Mouse (Mus musculus) lung, embryonic 16.5 days (tissue): Measurements from ENCODE around the gene Shmt2. TPM values are rescaled to one million over a fixed set of nuclear protein-coding genes. Genes with fewer than 3 reads are reported as not detected.

ENCODE experiments used
- ATAC-seq: fragments of 200-750 bp; cut with Nextera tagmentation; 2 replicates; pipeline ENCODE4 v1.8.0; 2017; ENCODE audit warnings: low read depth, mild to moderate bottlenecking, moderate library complexity
- H3K27ac ChIP-seq: fragments of 300-500 bp; sonication (generic); 2 replicates; pipeline ENCODE4 v1.5.1; 2014; ENCODE audit warnings: mild to moderate bottlenecking, control low read depth, low read length
- H3K27me3 ChIP-seq: fragments of 300-500 bp; sonication (generic); 2 replicates; pipeline ENCODE4 v1.6.1; 2014; ENCODE audit warnings: low read depth, low read length, mixed read lengths; ENCODE audit not compliant: control insufficient read depth, insufficient read depth
- H3K36me3 ChIP-seq: fragments of 300-500 bp; sonication (generic); 2 replicates; pipeline ENCODE4 v1.6.1; 2014; ENCODE audit warnings: low read length; ENCODE audit not compliant: control insufficient read depth, insufficient read depth
- H3K4me1 ChIP-seq: fragments of 300-500 bp; sonication (generic); replicated peaks from 2 replicates; pipeline ENCODE4 v1.6.1; 2014; ENCODE audit warnings: low read length, mixed read lengths; ENCODE audit not compliant: control insufficient read depth, insufficient read depth
- H3K4me2 ChIP-seq: fragments of 300-500 bp; sonication (generic); 2 replicates; pipeline ENCODE4 v1.6.1; 2014; ENCODE audit warnings: low read depth, low read length, control low read depth
- H3K4me3 ChIP-seq: fragments of 300-500 bp; sonication (generic); 2 replicates; pipeline ENCODE4 v1.5.1; 2014; ENCODE audit warnings: mild to moderate bottlenecking, low read length, control low read depth
- H3K9ac ChIP-seq: fragments of 300-500 bp; sonication (generic); 2 replicates; pipeline ENCODE4 v1.6.1; 2014; ENCODE audit warnings: low read length, control low read depth
- H3K9me3 ChIP-seq: fragments of 300-500 bp; sonication (generic); 2 replicates; pipeline ENCODE4 v1.6.1; 2016; ENCODE audit warnings: low read length; ENCODE audit not compliant: control insufficient read depth
- WGBS: fragments of 180-500 bp; shearing (Covaris S2); extraction: QIAGEN DNeasy Blood & Tissue Kit; methylation state at CpG from one replicate; pipeline ENCODE4 v1.1.7; 2014; 5-methylcytosine and 5-hydroxymethylcytosine counted together
- polyA plus RNA-seq: library from polyadenylated mRNA; unstranded; fragments of >200 nt; fragmentation: Nextera tagmentation; extraction: Ambion mirVana; gene quantifications from 2 replicates; pipeline ENCODE4 v1.2.1, GENCODE M21; 2015

The Shmt2 gene
- polyA plus RNA-seq, 1 experiment from 2014 or later: 119 TPM

GRCm38 (mm10) chr10:127526048-127526447 is 3.8 kb upstream of the Shmt2 start:
- Histone ChIP-seq H3K4me3 (peak overlapping the region; percentile 42), H3K9me3 (no peaks in the 10 kb centered on the region), H3K9ac (0 out of 2 replicates have a peak overlapping the region, but pooled peaks have one; percentile 16), H3K27ac (no peak overlapping the region), H3K36me3 (no peaks in the 10 kb centered on the region), H3K4me1 (peaks cover 17% of the 10 kb centered on the region), H3K4me2 (peak overlapping the region; percentile 53), H3K27me3 (peaks cover 76% of the 10 kb centered on the region)
- ATAC-seq: no peak
- 1% methylated on average over 26 of the region's 26 CpGs for WGBS

- no peak for ATAC-seq
- H3K4me1 ChIP-seq: peaks cover 22% of the 10 kb centered on the region
- no peak overlapping the region for H3K9ac ChIP-seq
- peaks cover 63% of the 10 kb centered on the region for H3K27me3 ChIP-seq
- WGBS: 3% methylated on average over 23 of the region's 23 CpGs
- peaks cover 8% of the 10 kb centered on the region for H3K36me3 ChIP-seq
- H3K4me2 ChIP-seq: no peak overlapping the region
- no peak overlapping the region for H3K4me3 ChIP-seq
- no peak overlapping the region for H3K27ac ChIP-seq
- H3K9me3 ChIP-seq: no peaks in the 10 kb centered on the region
Measured at GRCm38 (mm10) chr10:127524646-127525255, 2.5 kb upstream of the Shmt2 start.

DNA sequence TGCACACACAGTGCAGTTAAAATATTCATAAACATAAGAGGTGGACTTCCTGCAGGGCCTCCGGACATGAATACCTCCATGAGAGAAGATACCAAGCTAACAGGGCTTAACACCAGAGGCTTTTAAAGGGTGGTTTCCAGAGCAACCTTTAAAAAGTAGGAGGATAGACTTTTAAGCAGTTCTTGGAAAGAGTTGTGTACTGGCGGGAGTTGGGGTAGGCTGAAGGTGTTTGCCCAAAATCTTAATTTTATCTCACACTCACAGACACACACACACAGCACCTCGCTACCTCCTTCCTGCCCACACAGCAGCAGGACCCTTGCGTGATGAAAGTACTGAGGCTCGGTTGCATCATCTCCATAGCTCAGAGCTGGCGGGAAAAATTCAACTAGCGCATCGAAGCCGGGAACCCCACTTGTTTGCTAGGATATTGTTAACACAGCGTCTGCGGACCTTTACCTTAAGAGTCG is 598 bp downstream of the Shmt2 start:
- Histone ChIP-seq H3K4me1 (peaks cover 27% of the 10 kb centered on the region), H3K27me3 (peaks cover 34% of the 10 kb centered on the region)
- WGBS: 1% methylated on average over 12 of the region's 12 CpGs

DNA sequence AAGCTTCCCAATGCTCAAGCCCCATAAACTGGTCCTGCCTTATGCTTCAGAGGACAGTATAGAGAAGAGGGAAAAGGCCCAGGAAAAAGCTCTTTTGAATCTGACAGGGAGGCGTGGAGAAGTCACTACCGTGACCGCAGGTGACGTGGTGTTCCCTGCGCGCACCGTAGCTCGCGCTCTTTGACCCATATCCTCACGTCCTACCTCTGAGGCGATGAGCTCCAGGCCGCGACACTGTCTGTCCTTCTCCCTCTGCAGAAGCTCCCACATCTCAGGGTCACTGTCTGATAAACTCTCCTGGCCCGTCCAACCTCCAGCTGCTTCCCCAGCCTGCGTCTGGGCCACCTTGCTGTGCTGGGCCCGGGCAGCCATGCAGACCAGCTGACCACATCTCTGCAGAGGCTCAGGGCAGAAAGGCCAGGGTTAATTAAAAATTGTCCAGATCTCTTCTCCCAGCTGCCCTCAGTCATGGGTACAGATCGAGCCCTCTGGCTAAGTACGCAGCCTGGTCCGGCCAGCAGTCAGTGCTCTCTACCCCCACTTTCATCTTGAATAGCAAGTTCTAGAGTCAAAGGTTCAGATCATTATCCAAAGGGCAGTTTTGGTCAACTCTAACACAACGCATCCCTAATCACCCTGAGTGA is 1.4 kb downstream of the Shmt2 start:
- Histone ChIP-seq H3K27me3 (peaks cover 25% of the 10 kb centered on the region), H3K9ac (peak overlapping the region; percentile 57), H3K36me3 (peaks cover 30% of the 10 kb centered on the region), H3K27ac (no peak overlapping the region), H3K4me2 (peak overlapping the region; percentile 62), H3K4me3 (peak overlapping the region; percentile 56), H3K4me1 (peaks cover 27% of the 10 kb centered on the region), H3K9me3 (no peaks in the 10 kb centered on the region; the same call in 1 of the 2 replicates)
- 79% methylated on average over 20 of the region's 20 CpGs for WGBS
- ATAC-seq: no peak

More for the DNA sequence above, 598 bp downstream of the Shmt2 start:
- 0 out of 2 replicates have a peak, but pooled peaks have one; percentile 11 for ATAC-seq
- H3K9me3 ChIP-seq: no peaks in the 10 kb centered on the region; the same call in 1 of the 2 replicates
- H3K4me3 ChIP-seq: peak overlapping the region; percentile 56
- peaks cover 30% of the 10 kb centered on the region for H3K36me3 ChIP-seq
- H3K4me2 ChIP-seq: peak overlapping the region; percentile 62
- no peak overlapping the region for H3K27ac ChIP-seq
- peak overlapping the region; percentile 61 for H3K9ac ChIP-seq

GRCm38 (mm10) chr10:127519903-127520713 is 2.1 kb downstream of the Shmt2 start:
- H3K36me3 ChIP-seq: peaks cover 30% of the 10 kb centered on the region
- H3K4me1 ChIP-seq: peaks cover 33% of the 10 kb centered on the region
- no peak overlapping the region for H3K4me2 ChIP-seq
- H3K9ac ChIP-seq: no peak overlapping the region
- no peak overlapping the region for H3K4me3 ChIP-seq
- no peak for ATAC-seq
- no peaks in the 10 kb centered on the region; the same call in 1 of the 2 replicates for H3K9me3 ChIP-seq
- 93% methylated on average over 37 of the region's 37 CpGs for WGBS
- H3K27ac ChIP-seq: no peak overlapping the region
- H3K27me3 ChIP-seq: peaks cover 23% of the 10 kb centered on the region

DNA sequence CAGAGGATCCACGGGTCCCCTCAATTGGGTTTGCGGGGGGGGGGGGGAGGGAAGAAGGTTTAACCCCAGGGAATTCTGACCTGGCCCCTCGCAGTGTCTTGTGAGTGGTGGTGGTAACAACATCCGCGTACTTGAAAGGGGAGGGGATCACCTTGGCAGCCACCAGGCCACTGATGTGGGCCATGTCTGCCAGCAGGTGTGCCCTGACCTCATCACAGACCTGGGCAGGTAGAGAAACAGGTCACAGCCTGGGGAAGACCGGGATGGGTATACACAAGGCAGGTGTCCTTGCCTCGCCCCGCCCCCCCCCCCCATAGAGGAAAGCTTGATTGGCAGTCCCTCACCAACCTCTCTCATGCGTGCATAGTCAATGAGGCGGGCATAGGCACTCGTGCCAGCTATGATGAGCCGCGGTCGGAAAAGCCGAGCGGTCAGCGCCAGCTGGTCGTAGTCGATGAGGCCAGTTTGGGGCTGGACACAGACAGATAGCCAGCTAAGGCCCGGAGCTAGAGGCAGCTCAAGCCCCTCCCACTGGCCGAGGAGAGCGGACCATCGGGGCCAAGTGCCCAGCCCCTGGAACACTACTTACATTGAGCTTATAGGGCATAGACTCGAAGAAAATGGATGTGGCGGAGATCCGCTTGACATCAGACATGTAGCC is 3.1 kb downstream of the Shmt2 start:
- 92% methylated on average over 25 of the region's 26 CpGs for WGBS
- no peak for ATAC-seq

GRCm38 (mm10) chr10:127517941-127518340 is 4.3 kb downstream of the Shmt2 start:
- H3K4me1 ChIP-seq: peaks cover 51% of the 10 kb centered on the region
- no peak overlapping the region for H3K27ac ChIP-seq
- no peak for ATAC-seq
- H3K4me2 ChIP-seq: no peak overlapping the region
- H3K27me3 ChIP-seq: peaks cover 14% of the 10 kb centered on the region; the same call in 1 of the 2 replicates
- peaks cover 30% of the 10 kb centered on the region for H3K36me3 ChIP-seq
- 95% methylated on average over 22 of the region's 22 CpGs for WGBS
- no peak overlapping the region for H3K9ac ChIP-seq
- H3K4me3 ChIP-seq: no peak overlapping the region
- H3K9me3 ChIP-seq: no peaks in the 10 kb centered on the region; the same call in 1 of the 2 replicates

More for the DNA sequence above, 3.1 kb downstream of the Shmt2 start:
- H3K9me3 ChIP-seq: no peaks in the 10 kb centered on the region; the same call in 1 of the 2 replicates
- H3K4me1 ChIP-seq: peaks cover 40% of the 10 kb centered on the region
- H3K27ac ChIP-seq: no peak overlapping the region
- no peak overlapping the region for H3K4me3 ChIP-seq
- H3K36me3 ChIP-seq: peaks cover 30% of the 10 kb centered on the region
- no peak overlapping the region for H3K4me2 ChIP-seq
- H3K27me3 ChIP-seq: peaks cover 16% of the 10 kb centered on the region
- H3K9ac ChIP-seq: no peak overlapping the region

GRCm38 (mm10) chr10:127516576-127517260 is 5.5 kb downstream of the Shmt2 start:
- peaks cover 59% of the 10 kb centered on the region for H3K4me1 ChIP-seq

More at GRCm38 (mm10) chr10:127516576-127517260, 5.5 kb downstream of the Shmt2 start:
- Histone ChIP-seq H3K4me3 (peak overlapping the region; percentile 37; the same call in 1 of the 2 replicates), H3K9ac (peak overlapping the region; percentile 63), H3K4me2 (peak overlapping the region; percentile 50), H3K9me3 (no peaks in the 10 kb centered on the region; the same call in 1 of the 2 replicates), H3K36me3 (peaks cover 30% of the 10 kb centered on the region), H3K27me3 (peaks cover 16% of the 10 kb centered on the region; the same call in 1 of the 2 replicates), H3K27ac (peak overlapping the region; percentile 87)
- ATAC-seq: peak; percentile 70
- 13% methylated on average over 30 of the region's 30 CpGs for WGBS
